Mouse (Mus musculus): Measurements from ENCODE around the gene Tex35.

DNA sequence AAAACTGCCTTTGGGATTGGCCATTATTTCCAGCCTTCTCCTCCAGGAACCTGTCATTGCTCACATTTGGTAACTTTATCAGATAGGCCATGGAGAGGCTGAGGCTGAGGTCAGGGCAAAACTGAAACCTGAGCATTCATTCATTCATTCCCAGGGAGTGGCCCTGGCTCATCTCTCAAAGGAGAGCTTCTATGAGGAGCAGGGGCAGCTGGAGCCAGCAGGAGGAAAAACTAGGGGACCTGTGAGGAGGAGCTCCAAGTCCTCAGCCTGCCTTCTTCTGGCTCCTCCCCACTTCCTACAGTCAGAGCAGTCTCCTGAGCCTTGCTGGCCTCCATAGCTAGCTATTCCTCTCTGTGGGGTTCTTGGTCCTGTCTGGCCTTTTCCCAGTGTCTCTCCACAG lies 40.2 kb downstream of the Tex35 start:
- TF ChIP-seq POLR2A (IDR thresholded peaks at IDR 0.05; ENCODE audit: borderline replicate concordance, extremely low read depth, insufficient read depth, insufficient read length, poor library complexity, severe bottlenecking) (no peak), CTCF (IDR thresholded peaks at IDR 0.05; ENCODE audit: borderline replicate concordance, extremely low read depth, insufficient read depth, insufficient read length) (no peak)
